Comparison of ENCODE assay signal across 8 mouse cellular contexts in genomic region chr10:85957464-85957950, GRCm38 (mm10). TPM values are rescaled to one million over a fixed set of nuclear protein-coding genes. Genes with fewer than 3 reads are reported as not detected.
DNase-seq lines count a peak whose midpoint lies in the region; ATAC-seq and TF ChIP-seq lines count a peak whose summit lies in the region.

TSS of gene Rtcb (minus strand) at chr10:85957823.

- H3K4me3 ChIP-seq in MEL (ENCODE audit: control insufficient read depth in 1 of 2, insufficient read depth in 1 of 2, low read depth in 2 of 2, low read length in 2 of 2) = peak within 1 kb of the TSS; percentile 67 to 100
- H3K4me3 ChIP-seq in cerebellum, adult 2 months (replicated peaks; ENCODE audit: insufficient read depth, low read depth, low read length) = peak within 1 kb of the TSS; percentile 76
- peak within 1 kb of the TSS; percentile 99 for H3K4me3 ChIP-seq in forebrain, postnatal 0 days (ENCODE audit: low read depth, low read length)
- H3K4me3 ChIP-seq in lung, embryonic 15.5 days = peak within 1 kb of the TSS; percentile 77

- no peak for TF ChIP-seq RAD21 in MEL (IDR thresholded peaks at IDR 0.05; ENCODE audit: low read depth, low read length)

- DNase-seq in MEL (ENCODE audit: low read depth, low spot score) = peak; percentile 96
- peak; percentile 96 to 99 for DNase-seq in cerebellum, adult 2 months
- peak; percentile 98 for DNase-seq in forebrain, postnatal 0 days
- DNase-seq in heart, postnatal 4 days = peak; percentile 99
- peak; percentile 90 to 97 for DNase-seq in layer of hippocampus, adult 8-10 months (ENCODE audit: low spot score in 2 of 2)
- DNase-seq in ovary, adult 18-20 months (ENCODE audit: low spot score) = peak; percentile 93
- DNase-seq in thymus, postnatal 0 days (ENCODE audit: low spot score) = peak; percentile 96

- peak within 1 kb of the TSS; percentile 99 for H3K9ac ChIP-seq in MEL (ENCODE audit: control insufficient read depth, low read depth, low read length, poor library complexity, severe bottlenecking)
- H3K9ac ChIP-seq in forebrain, postnatal 0 days = peak within 1 kb of the TSS; percentile 83
- H3K9ac ChIP-seq in lung, embryonic 15.5 days = peak within 1 kb of the TSS; percentile 82

- TF ChIP-seq POLR2A in MEL (IDR thresholded peaks at IDR 0.05; ENCODE audit: control insufficient read depth in 1 of 2, insufficient read depth in 1 of 2, low read depth in 1 of 2, low read length in 2 of 2, poor library complexity in 1 of 2) = peak; percentile 55 to 91; a peak in 3 of 4 replicates
- peak; percentile 80 for TF ChIP-seq POLR2A in cerebellum, adult 2 months (IDR thresholded peaks at IDR 0.05; ENCODE audit: borderline replicate concordance, insufficient read depth, low read length)

- TF ChIP-seq CTCF in MEL (IDR thresholded peaks at IDR 0.05 in 2 of 3, conservative IDR thresholded peaks at IDR 0.05 in 1 of 3; ENCODE audit: control insufficient read depth in 1 of 3, insufficient read depth in 1 of 3, low read depth in 2 of 3, low read length in 3 of 3, poor library complexity in 1 of 3, severe bottlenecking in 1 of 3) = no peak
- TF ChIP-seq CTCF in cerebellum, adult 2 months (IDR thresholded peaks at IDR 0.05; ENCODE audit: borderline replicate concordance, insufficient read depth, low read depth, low read length) = no peak
- TF ChIP-seq CTCF in forebrain, postnatal 0 days (IDR thresholded peaks at IDR 0.05; ENCODE audit: low read depth) = no peak

- H3K27ac ChIP-seq in MEL (ENCODE audit: control insufficient read depth, low read depth, low read length) = peak within 1 kb of the TSS; percentile 90
- peak within 1 kb of the TSS; percentile 44; the same call in 1 of the 2 replicates for H3K27ac ChIP-seq in cerebellum, adult 2 months (ENCODE audit: insufficient read depth, low read length)
- peak within 1 kb of the TSS; percentile 80 for H3K27ac ChIP-seq in forebrain, postnatal 0 days (ENCODE audit: low read depth, low read length)
- H3K27ac ChIP-seq in lung, embryonic 15.5 days = peak within 1 kb of the TSS; percentile 60

- peaks cover 7 to 9% of the 10 kb centered on the region in 2 experiments for H3K36me3 ChIP-seq in MEL (ENCODE audit: control insufficient read depth in 1 of 2, insufficient read depth in 2 of 2, low read length in 2 of 2)
- peaks cover 25% of the 10 kb centered on the region for H3K36me3 ChIP-seq in forebrain, postnatal 0 days (ENCODE audit: insufficient read depth)
- peaks cover 17% of the 10 kb centered on the region for H3K36me3 ChIP-seq in lung, embryonic 15.5 days

- H3K79me2 ChIP-seq in MEL (ENCODE audit: control insufficient read depth, insufficient read depth, low read length, poor library complexity) = peaks cover 26% of the 10 kb centered on the region

- H3K27me3 ChIP-seq in MEL (ENCODE audit: control insufficient read depth in 1 of 2, insufficient read depth in 2 of 2, low read length in 2 of 2) = 0 out of 4 replicates have a peak, but pooled peaks cover 0 to 1% of the 10 kb centered on the region in 2 experiments
- no peaks in the 10 kb centered on the region for H3K27me3 ChIP-seq in cerebellum, adult 2 months (ENCODE audit: control insufficient read depth, insufficient read depth, low read length)
- no peaks in the 10 kb centered on the region for H3K27me3 ChIP-seq in forebrain, postnatal 0 days (ENCODE audit: insufficient read depth, low read length)
- H3K27me3 ChIP-seq in lung, embryonic 15.5 days = no peaks in the 10 kb centered on the region

- no peak for TF ChIP-seq EP300 in MEL (IDR thresholded peaks at IDR 0.05; ENCODE audit: low read depth in 1 of 2, low read length in 2 of 2)

- H3K9me3 ChIP-seq in MEL (replicated peaks; ENCODE audit: insufficient read depth, low read length) = no peaks in the 10 kb centered on the region
- no peaks in the 10 kb centered on the region for H3K9me3 ChIP-seq in forebrain, postnatal 0 days (ENCODE audit: low read length)
- no peaks in the 10 kb centered on the region for H3K9me3 ChIP-seq in lung, embryonic 15.5 days

- H3K4me1 ChIP-seq in MEL (ENCODE audit: control insufficient read depth in 1 of 2, insufficient read depth in 2 of 2, low read length in 2 of 2) = no peaks in the 10 kb centered on the region
- peaks cover 8% of the 10 kb centered on the region for H3K4me1 ChIP-seq in cerebellum, adult 2 months (ENCODE audit: control insufficient read depth, insufficient read depth, low read length)
- 0 out of 2 replicates have a peak, but pooled peaks cover 4% of the 10 kb centered on the region for H3K4me1 ChIP-seq in forebrain, postnatal 0 days (ENCODE audit: insufficient read depth)
- H3K4me1 ChIP-seq in lung, embryonic 15.5 days = peaks cover 24% of the 10 kb centered on the region

- peak within 1 kb of the TSS; percentile 80 for H3K4me2 ChIP-seq in forebrain, postnatal 0 days (ENCODE audit: low read depth)
- peak within 1 kb of the TSS; percentile 78 for H3K4me2 ChIP-seq in lung, embryonic 15.5 days

- 1% methylated on average over 38 of the region's 38 CpGs for whole genome bisulfite sequencing in cerebellum, adult 2 months
- 2% methylated on average over 38 of the region's 38 CpGs for WGBS in forebrain, postnatal 0 days
- WGBS in lung, embryonic 15.5 days = under 1% methylated on average over 38 of the region's 38 CpGs

- ATAC-seq in forebrain, postnatal 0 days = peak; percentile 96
- peak; percentile 87 for ATAC-seq in lung, embryonic 15.5 days (ENCODE audit: borderline replicate concordance, extremely low read depth, low FRiP score, low TSS enrichment)

TF ChIP-seq in MEL, 35 proteins besides CTCF, POLR2A, EP300 and RAD21:
- TF ChIP-seq ELF1 (IDR thresholded peaks at IDR 0.05; ENCODE audit: low read depth, low read length) (0 out of 2 replicates have a peak, but pooled peaks have one; percentile 33), MXI1 (IDR thresholded peaks at IDR 0.05; ENCODE audit: low read depth, low read length) (peak; percentile 84), TCF12 (IDR thresholded peaks at IDR 0.05; ENCODE audit: low read depth, low read length) (peak; percentile 33; the same call in 1 of the 2 replicates), NELFE (IDR thresholded peaks at IDR 0.05; ENCODE audit: low read depth, low read length) (peak; percentile 83), HCFC1 (IDR thresholded peaks at IDR 0.05; ENCODE audit: low read depth, low read length) (peak; percentile 90), KAT2A (conservative IDR thresholded peaks at IDR 0.05; ENCODE audit: low read depth, low read length) (no peak; the same call in 1 of the 2 replicates), USF2 (IDR thresholded peaks at IDR 0.05; ENCODE audit: borderline replicate concordance in 1 of 2, insufficient read depth in 1 of 2, low read depth in 1 of 2, low read length in 2 of 2) (no peak), TBP (IDR thresholded peaks at IDR 0.05; ENCODE audit: low read depth, low read length) (peak; percentile 75), NRF1 (IDR thresholded peaks at IDR 0.05; ENCODE audit: insufficient read depth, low read depth, low read length, poor library complexity, severe bottlenecking) (peak; percentile 89), MAX (IDR thresholded peaks at IDR 0.05; ENCODE audit: low read length) (peak; percentile 76), ZMIZ1 (IDR thresholded peaks at IDR 0.05; ENCODE audit: low read depth, low read length) (0 out of 2 replicates have a peak, but pooled peaks have one; percentile 35), POLR2AphosphoS2 (IDR thresholded peaks at IDR 0.05; ENCODE audit: low read length) (peak; percentile 70; the same call in 1 of the 2 replicates), GATA1 (IDR thresholded peaks at IDR 0.05; ENCODE audit: low read depth, low read length) (no peak), SIN3A (IDR thresholded peaks at IDR 0.05; ENCODE audit: low read length) (peak; percentile 81), MAZ (IDR thresholded peaks at IDR 0.05; ENCODE audit: low read depth, low read length) (peak; percentile 67; the same call in 1 of the 2 replicates), MYC (IDR thresholded peaks at IDR 0.05; ENCODE audit: low read depth, low read length) (peak; percentile 82)
TF ChIP-seq in MEL: peak in this region for 13.

RNA-seq across cellular contexts. Expression of gene Rtcb, which starts in this region (rescaled TPM):
- 203 and 215 TPM in 2 replicates for total RNA-seq in MEL (2012; rRNA removed)
- 100 to 1,000 TPM; 110 to 197 TPM for polyA plus RNA-seq in MEL (2012; ENCODE audit: insufficient read depth in 1 of 2, insufficient read length in 2 of 2, low read depth in 1 of 2, low replicate concordance in 2 of 2, missing spikeins in 1 of 2)
- 138 and 149 TPM in 2 replicates for polyA plus RNA-seq in cerebellum, adult 2 months (2012; rRNA removed)
- 134 and 139 TPM in 2 replicates for total RNA-seq in forebrain, postnatal 0 days (2014; rRNA removed)
- polyA plus RNA-seq in forebrain, postnatal 0 days (2015; fragmentation: Nextera tagmentation; extraction: Ambion mirVana) = 182 TPM in 2 replicates
- 10 to 100 TPM; 90.7 to 95.1 TPM for total RNA-seq in heart, postnatal 4 days (2021)
- 100 to 1,000 TPM; 110 to 128 (median 119) TPM for total RNA-seq in layer of hippocampus, adult 8-10 months (2022)
- 194 and 196 TPM in 2 replicates for polyA plus RNA-seq in lung, embryonic 15.5 days (2015; fragmentation: Nextera tagmentation; extraction: Ambion mirVana)
- polyA plus RNA-seq in thymus, postnatal 0 days (2015; fragmentation: Nextera tagmentation; extraction: Ambion mirVana) = 146 and 148 TPM in 2 replicates

Comparison
In these comparisons a context has a peak if more than half of its experiments do, and no peak if none do; other contexts are left out.
1. Peak in every context shown above with its lines: DNase-seq, ATAC-seq, H3K4me3 ChIP-seq and H3K27ac ChIP-seq.